8 mouse cellular contexts compared by ENCODE assay signal in genomic region chr2:94157592-94158519, GRCm38 (mm10). TPM values are rescaled to one million over a fixed set of nuclear protein-coding genes. Genes with fewer than 3 reads are reported as not detected.
A peak's percentile ranks its signal among the peaks of the same experiment; 100 is the strongest.
DNase-seq lines count a peak whose midpoint lies in the region; ATAC-seq and TF ChIP-seq lines count a peak whose summit lies in the region.

Gene Hsd17b12, minus strand, starts transcription at chr2:94157964.

- peak within 1 kb of the TSS; percentile 63 for H3K4me2 ChIP-seq in embryonic facial prominence, embryonic 14.5 days (ENCODE audit: low read depth, low read length)
- H3K4me2 ChIP-seq in limb, embryonic 13.5 days (replicated peaks), result peak within 1 kb of the TSS; percentile 69
- peak within 1 kb of the TSS; percentile 87 for H3K4me2 ChIP-seq in midbrain, embryonic 16.5 days (ENCODE audit: low read length)

- ATAC-seq in embryonic facial prominence, embryonic 14.5 days (ENCODE audit: low read depth), result peak; percentile 99
- peak; percentile 100 for ATAC-seq in limb, embryonic 13.5 days (ENCODE audit: low FRiP score, low read depth)
- ATAC-seq in midbrain, embryonic 16.5 days, result peak; percentile 100

- no peaks in the 10 kb centered on the region for H3K79me2 ChIP-seq in heart, adult 2 months (replicated peaks; ENCODE audit: control insufficient read depth, insufficient read depth, low read length)

- H3K4me3 ChIP-seq in embryonic facial prominence, embryonic 14.5 days (ENCODE audit: low read depth, low read length), result peak within 1 kb of the TSS; percentile 94
- peak within 1 kb of the TSS; percentile 79 for H3K4me3 ChIP-seq in heart, adult 2 months
- peak within 1 kb of the TSS; percentile 79 for H3K4me3 ChIP-seq in limb, embryonic 13.5 days
- H3K4me3 ChIP-seq in midbrain, embryonic 16.5 days (ENCODE audit: low read depth, low read length), result peak within 1 kb of the TSS; percentile 74

- peak within 1 kb of the TSS; percentile 96 for H3K9ac ChIP-seq in embryonic facial prominence, embryonic 14.5 days (ENCODE audit: low read depth, low read length)
- H3K9ac ChIP-seq in heart, adult 2 months (ENCODE audit: low read depth, low read length), result peak within 1 kb of the TSS; percentile 90
- peak within 1 kb of the TSS; percentile 87 for H3K9ac ChIP-seq in limb, embryonic 13.5 days
- H3K9ac ChIP-seq in midbrain, embryonic 16.5 days (ENCODE audit: low read depth, low read length), result peak within 1 kb of the TSS; percentile 82

- no peaks in the 10 kb centered on the region for H3K27me3 ChIP-seq in embryonic facial prominence, embryonic 14.5 days (replicated peaks; ENCODE audit: control insufficient read depth, insufficient read depth, low read length)
- no peaks in the 10 kb centered on the region for H3K27me3 ChIP-seq in heart, adult 2 months (ENCODE audit: control insufficient read depth, insufficient read depth, low read length)
- H3K27me3 ChIP-seq in limb, embryonic 13.5 days, result no peaks in the 10 kb centered on the region
- no peaks in the 10 kb centered on the region for H3K27me3 ChIP-seq in midbrain, embryonic 16.5 days (ENCODE audit: control insufficient read depth, insufficient read depth, low read depth, low read length)

- 0 out of 2 replicates have a peak, but pooled peaks have one; percentile 3 for TF ChIP-seq CTCF in heart, adult 2 months (IDR thresholded peaks at IDR 0.05)

- intact Hi-C loops in heart, adult 2 months (cut with DNase I), result loop anchor here (1.0 to 5.0 kb wide), 2 partner anchors 20 to 146 kb away; partner anchors contain the start of gene Alkbh3

- under 1% methylated on average over 69 of the region's 69 CpGs for whole genome bisulfite sequencing in embryonic facial prominence, embryonic 14.5 days
- WGBS in heart, adult 2 months, result under 1% methylated on average over 69 of the region's 69 CpGs
- under 1% methylated on average over 69 of the region's 69 CpGs for WGBS in limb, embryonic 13.5 days
- under 1% methylated on average over 69 of the region's 69 CpGs for WGBS in midbrain, embryonic 16.5 days

- peak within 1 kb of the TSS; percentile 94 for H3K27ac ChIP-seq in embryonic facial prominence, embryonic 14.5 days (replicated peaks; ENCODE audit: low read depth, low read length)
- peak within 1 kb of the TSS; percentile 78 for H3K27ac ChIP-seq in heart, adult 2 months
- peak within 1 kb of the TSS; percentile 89 for H3K27ac ChIP-seq in limb, embryonic 13.5 days
- H3K27ac ChIP-seq in midbrain, embryonic 16.5 days (ENCODE audit: low read length), result peak within 1 kb of the TSS; percentile 88

- H3K36me3 ChIP-seq in embryonic facial prominence, embryonic 14.5 days (ENCODE audit: control insufficient read depth, insufficient read depth, low read length), result no peaks in the 10 kb centered on the region
- no peaks in the 10 kb centered on the region for H3K36me3 ChIP-seq in heart, adult 2 months (ENCODE audit: control insufficient read depth, insufficient read depth, low read length)
- H3K36me3 ChIP-seq in limb, embryonic 13.5 days, result no peaks in the 10 kb centered on the region
- H3K36me3 ChIP-seq in midbrain, embryonic 16.5 days (ENCODE audit: control insufficient read depth, insufficient read depth, low read length), result no peaks in the 10 kb centered on the region

- H3K4me1 ChIP-seq in embryonic facial prominence, embryonic 14.5 days (ENCODE audit: control insufficient read depth, insufficient read depth, low read length), result peaks cover 5% of the 10 kb centered on the region; the same call in 1 of the 2 replicates
- peaks cover 2% of the 10 kb centered on the region; the same call in 1 of the 2 replicates for H3K4me1 ChIP-seq in heart, adult 2 months (ENCODE audit: control insufficient read depth, insufficient read depth, low read length)
- peaks cover 25% of the 10 kb centered on the region for H3K4me1 ChIP-seq in limb, embryonic 13.5 days
- H3K4me1 ChIP-seq in midbrain, embryonic 16.5 days (ENCODE audit: control insufficient read depth, insufficient read depth, low read length), result peaks cover 19% of the 10 kb centered on the region

- no peak for TF ChIP-seq EP300 in heart, adult 2 months (IDR thresholded peaks at IDR 0.05; ENCODE audit: insufficient read depth, low read depth, low read length)

- TF ChIP-seq POLR2A in heart, adult 2 months (IDR thresholded peaks at IDR 0.05; ENCODE audit: insufficient read depth, low read depth, low read length), result peak; percentile 87

- DNase-seq in 3T3-L1 (ENCODE audit: low read depth, low spot score), result peak; percentile 100
- peak; percentile 84 to 95 for DNase-seq in adrenal gland, postnatal 4 days (ENCODE audit: low spot score in 2 of 2)
- peak; percentile 100 for DNase-seq in embryonic facial prominence, embryonic 14.5 days (ENCODE audit: low spot score)
- DNase-seq in heart, adult 2 months, result peak; percentile 95 to 100
- DNase-seq in kidney, adult 8-10 months, result peak; percentile 100
- DNase-seq in spleen, postnatal 10 days (ENCODE audit: low spot score in 2 of 2), result peak; percentile 88 to 98

- no peaks in the 10 kb centered on the region for H3K9me3 ChIP-seq in embryonic facial prominence, embryonic 14.5 days (ENCODE audit: control insufficient read depth, low read length)
- no peaks in the 10 kb centered on the region for H3K9me3 ChIP-seq in limb, embryonic 13.5 days
- H3K9me3 ChIP-seq in midbrain, embryonic 16.5 days (replicated peaks; ENCODE audit: control insufficient read depth, low read length, poor library complexity, severe bottlenecking), result no peaks in the 10 kb centered on the region

RNA-seq across cellular contexts. Expression of gene Hsd17b12, which starts in this region (rescaled TPM):
- total RNA-seq in adrenal gland, postnatal 4 days (2021), result 10 to 100 TPM; 87.0 to 95.3 TPM
- polyA plus RNA-seq in embryonic facial prominence, embryonic 14.5 days (2014; fragmentation: Nextera tagmentation; extraction: Ambion mirVana), result 104 and 114 TPM in 2 replicates
- 10 to 100 TPM; 19.9 to 20.1 TPM for total RNA-seq in heart, adult 2 months (2021)
- 12.5 and 16.8 TPM in 2 replicates for polyA plus RNA-seq in heart, adult 2 months (2012; rRNA removed)
- 110 and 112 TPM in 2 replicates for polyA plus RNA-seq in limb, embryonic 13.5 days (2015; fragmentation: Nextera tagmentation; extraction: Ambion mirVana)
- 150 and 151 TPM in 2 replicates for polyA plus RNA-seq in midbrain, embryonic 16.5 days (2015; fragmentation: Nextera tagmentation; extraction: Ambion mirVana)

Comparison
In these comparisons a context has a peak if more than half of its experiments do, and no peak if none do; other contexts are left out.
1. Peak in every context shown above with its lines: DNase-seq, ATAC-seq, H3K4me3 ChIP-seq and H3K27ac ChIP-seq.
2. RNA of gene Hsd17b12 (total RNA-seq): 87.0 to 95.3 TPM in adrenal gland, postnatal 4 days; 19.9 to 20.1 TPM in heart, adult 2 months; every median in the first group is over 4 times any median in the second.